Mouse (Mus musculus) stomach, embryonic 15.5 days (tissue): ENCODE data around the gene Mob1a. TPM values are rescaled to one million over a fixed set of nuclear protein-coding genes. Genes with fewer than 3 reads are reported as not detected.

ENCODE experiments used
- ATAC-seq: fragments of 200-750 bp; cut with Nextera tagmentation; 2 replicates; pipeline ENCODE4 v1.8.0; 2017; ENCODE audit warnings: low read depth, moderate number of reproducible peaks, moderate TSS enrichment; ENCODE audit not compliant: insufficient read depth, low FRiP score
- H3K27ac ChIP-seq: fragments of 300-500 bp; sonication (generic); 2 replicates; pipeline ENCODE4 v1.5.1; 2015; ENCODE audit warnings: mild to moderate bottlenecking, inconsistent platforms
- H3K27me3 ChIP-seq: fragments of 300-500 bp; sonication (generic); replicated peaks from 2 replicates; pipeline ENCODE4 v1.6.1; 2015; ENCODE audit warnings: inconsistent platforms
- H3K36me3 ChIP-seq: fragments of 300-500 bp; sonication (generic); 2 replicates; pipeline ENCODE4 v1.6.1; 2015; ENCODE audit warnings: inconsistent platforms
- H3K4me1 ChIP-seq: fragments of 300-500 bp; sonication (generic); 2 replicates; pipeline ENCODE4 v1.6.1; 2015; ENCODE audit warnings: inconsistent platforms
- H3K4me2 ChIP-seq: fragments of 300-500 bp; sonication (generic); 2 replicates; pipeline ENCODE4 v1.6.1; 2015; ENCODE audit warnings: mild to moderate bottlenecking, inconsistent platforms
- H3K4me3 ChIP-seq: fragments of 300-500 bp; sonication (generic); replicated peaks from 2 replicates; pipeline ENCODE4 v1.5.1; 2015; ENCODE audit warnings: inconsistent platforms
- H3K9ac ChIP-seq: fragments of 300-500 bp; sonication (generic); 2 replicates; pipeline ENCODE4 v1.6.1; 2015; ENCODE audit warnings: inconsistent platforms
- H3K9me3 ChIP-seq: fragments of 300-500 bp; sonication (generic); 2 replicates; pipeline ENCODE4 v1.6.1; 2016; ENCODE audit warnings: inconsistent platforms
- WGBS: fragments of 180-500 bp; shearing (Covaris S2); methylation state at CpG from one replicate; pipeline ENCODE4 v1.1.7; 2015; 5-methylcytosine and 5-hydroxymethylcytosine counted together
- polyA plus RNA-seq: library from polyadenylated mRNA; unstranded; fragments of >200 nt; fragmentation: Nextera tagmentation; extraction: Ambion mirVana; gene quantifications from 2 replicates; pipeline ENCODE4 v1.2.1, GENCODE M21; 2015

Mob1a gene
- polyA plus RNA-seq, 1 experiment from 2014 or later = 63.5 TPM

GRCm38 (mm10) chr6:83347916-83348315 is 22.1 kb downstream of the Mob1a start:
- ATAC-seq = no peak
- Histone ChIP-seq H3K27ac (no peak overlapping the region), H3K9me3 (no peaks in the 10 kb centered on the region), H3K9ac (no peak overlapping the region), H3K27me3 (no peaks in the 10 kb centered on the region), H3K4me3 (no peak overlapping the region), H3K36me3 (peaks cover 3% of the 10 kb centered on the region; the same call in 1 of the 2 replicates), H3K4me1 (peaks cover 8% of the 10 kb centered on the region; the same call in 1 of the 2 replicates), H3K4me2 (no peak overlapping the region)
- WGBS = 93% methylated on average over 3 of the region's 3 CpGs

GRCm38 (mm10) chr6:83348873-83349272 is 23.1 kb downstream of the Mob1a start, which contains the start of gene Bola3:
Bola3 (plus strand) TSS chr6:83349147.
- H3K27ac ChIP-seq = no peak within 1 kb of the TSS
- 32% methylated on average over 6 of the region's 6 CpGs for WGBS
- no peaks in the 10 kb centered on the region for H3K9me3 ChIP-seq
- H3K4me1 ChIP-seq = peaks cover 8% of the 10 kb centered on the region; the same call in 1 of the 2 replicates
- peak within 1 kb of the TSS; percentile 86 for H3K9ac ChIP-seq
- H3K27me3 ChIP-seq = no peaks in the 10 kb centered on the region
- H3K36me3 ChIP-seq = 0 out of 2 replicates have a peak, but pooled peaks cover 9% of the 10 kb centered on the region
- H3K4me3 ChIP-seq = peak within 1 kb of the TSS; percentile 83
- peak within 1 kb of the TSS; percentile 79 for H3K4me2 ChIP-seq
- ATAC-seq = no peak; the same call in 1 of the 2 replicates

- peak overlapping the region; percentile 79 for H3K4me2 ChIP-seq
- peaks cover 8% of the 10 kb centered on the region; the same call in 1 of the 2 replicates for H3K4me1 ChIP-seq
- no peaks in the 10 kb centered on the region for H3K9me3 ChIP-seq
- H3K27me3 ChIP-seq = no peaks in the 10 kb centered on the region
- no peak overlapping the region for H3K27ac ChIP-seq
- H3K36me3 ChIP-seq = peaks cover 12% of the 10 kb centered on the region; the same call in 1 of the 2 replicates
- peak overlapping the region; percentile 86 for H3K9ac ChIP-seq
- under 1% methylated on average over 53 of the region's 53 CpGs for WGBS
- peak overlapping the region; percentile 83 for H3K4me3 ChIP-seq
- peak; percentile 89 for ATAC-seq
These were observed 23.6 kb downstream of the Mob1a start for GRCm38 (mm10) chr6:83349274-83349958.

- 85% methylated on average over 7 of the region's 7 CpGs for WGBS
- peaks cover 14% of the 10 kb centered on the region; the same call in 1 of the 2 replicates for H3K36me3 ChIP-seq
- H3K27ac ChIP-seq = no peak overlapping the region
- peak overlapping the region; percentile 79 for H3K4me2 ChIP-seq
- H3K9me3 ChIP-seq = no peaks in the 10 kb centered on the region
- no peak for ATAC-seq
- peak overlapping the region; percentile 83 for H3K4me3 ChIP-seq
- peak overlapping the region; percentile 86 for H3K9ac ChIP-seq
- no peaks in the 10 kb centered on the region for H3K27me3 ChIP-seq
- H3K4me1 ChIP-seq = peaks cover 8% of the 10 kb centered on the region; the same call in 1 of the 2 replicates
These were observed 24.4 kb downstream of the Mob1a start for GRCm38 (mm10) chr6:83350172-83350571.

GRCm38 (mm10) chr6:83350851-83351405 is 25.1 kb downstream of the Mob1a start:
- H3K4me3 ChIP-seq = no peak overlapping the region
- H3K9ac ChIP-seq = no peak overlapping the region
- ATAC-seq = no peak
- H3K27me3 ChIP-seq = no peaks in the 10 kb centered on the region
- peaks cover 8% of the 10 kb centered on the region; the same call in 1 of the 2 replicates for H3K4me1 ChIP-seq
- WGBS = 86% methylated on average over 16 of the region's 16 CpGs
- H3K36me3 ChIP-seq = peaks cover 14% of the 10 kb centered on the region; the same call in 1 of the 2 replicates
- no peak overlapping the region for H3K27ac ChIP-seq
- H3K4me2 ChIP-seq = no peak overlapping the region
- H3K9me3 ChIP-seq = no peaks in the 10 kb centered on the region

- ATAC-seq = peak; percentile 89
- 67% methylated on average over 7 of the region's 7 CpGs for WGBS
- H3K4me3 ChIP-seq = no peak overlapping the region
- H3K4me1 ChIP-seq = peaks cover 8% of the 10 kb centered on the region; the same call in 1 of the 2 replicates
- H3K36me3 ChIP-seq = peaks cover 15% of the 10 kb centered on the region; the same call in 1 of the 2 replicates
- 0 out of 2 replicates have a peak overlapping the region, but pooled peaks have one; percentile 8 for H3K4me2 ChIP-seq
- no peaks in the 10 kb centered on the region for H3K27me3 ChIP-seq
- H3K9me3 ChIP-seq = no peaks in the 10 kb centered on the region
- no peak overlapping the region for H3K9ac ChIP-seq
- peak overlapping the region; percentile 11; the same call in 1 of the 2 replicates for H3K27ac ChIP-seq
These were observed 25.8 kb downstream of the Mob1a start for GRCm38 (mm10) chr6:83351490-83352160.

- no peak for ATAC-seq
- H3K4me3 ChIP-seq = no peak overlapping the region
- H3K27me3 ChIP-seq = no peaks in the 10 kb centered on the region
- H3K36me3 ChIP-seq = peaks cover 19% of the 10 kb centered on the region; the same call in 1 of the 2 replicates
- no peak overlapping the region for H3K9ac ChIP-seq
- no peak overlapping the region for H3K4me2 ChIP-seq
- peaks cover 8% of the 10 kb centered on the region; the same call in 1 of the 2 replicates for H3K4me1 ChIP-seq
- 93% methylated on average over 24 of the region's 24 CpGs for WGBS
- no peaks in the 10 kb centered on the region for H3K9me3 ChIP-seq
- H3K27ac ChIP-seq = no peak overlapping the region
These were observed 27.0 kb downstream of the Mob1a start for GRCm38 (mm10) chr6:83352666-83353410.

GRCm38 (mm10) chr6:83354856-83355781 is 29.3 kb downstream of the Mob1a start:
- Histone ChIP-seq H3K4me2 (no peak overlapping the region), H3K9me3 (no peaks in the 10 kb centered on the region), H3K9ac (no peak overlapping the region), H3K27ac (no peak overlapping the region), H3K4me1 (peaks cover 4% of the 10 kb centered on the region; the same call in 1 of the 2 replicates), H3K36me3 (peaks cover 27% of the 10 kb centered on the region; the same call in 1 of the 2 replicates), H3K27me3 (no peaks in the 10 kb centered on the region), H3K4me3 (no peak overlapping the region)
- ATAC-seq = no peak
- 80% methylated on average over 9 of the region's 9 CpGs for WGBS

GRCm38 (mm10) chr6:83356569-83357138 is 30.8 kb downstream of the Mob1a start:
- no peak overlapping the region for H3K4me3 ChIP-seq
- ATAC-seq = peak; percentile 44
- H3K27ac ChIP-seq = no peak overlapping the region
- H3K36me3 ChIP-seq = peaks cover 27% of the 10 kb centered on the region
- no peak overlapping the region for H3K4me2 ChIP-seq
- H3K9ac ChIP-seq = no peak overlapping the region
- no peaks in the 10 kb centered on the region for H3K9me3 ChIP-seq
- no peaks in the 10 kb centered on the region for H3K27me3 ChIP-seq
- no peaks in the 10 kb centered on the region for H3K4me1 ChIP-seq
- WGBS = 22% methylated on average over 7 of the region's 7 CpGs

- no peak overlapping the region for H3K27ac ChIP-seq
- H3K27me3 ChIP-seq = no peaks in the 10 kb centered on the region
- H3K36me3 ChIP-seq = peaks cover 27% of the 10 kb centered on the region
- ATAC-seq = no peak
- H3K9me3 ChIP-seq = no peaks in the 10 kb centered on the region
- no peaks in the 10 kb centered on the region for H3K4me1 ChIP-seq
- H3K4me3 ChIP-seq = no peak overlapping the region
- no peak overlapping the region for H3K9ac ChIP-seq
- no peak overlapping the region for H3K4me2 ChIP-seq
- WGBS = 87% methylated on average over 10 of the region's 10 CpGs
These were observed 31.6 kb downstream of the Mob1a start for GRCm38 (mm10) chr6:83357436-83357835.
